Comparison of ENCODE assay signal across 12 mouse cellular contexts in the genomic region with DNA sequence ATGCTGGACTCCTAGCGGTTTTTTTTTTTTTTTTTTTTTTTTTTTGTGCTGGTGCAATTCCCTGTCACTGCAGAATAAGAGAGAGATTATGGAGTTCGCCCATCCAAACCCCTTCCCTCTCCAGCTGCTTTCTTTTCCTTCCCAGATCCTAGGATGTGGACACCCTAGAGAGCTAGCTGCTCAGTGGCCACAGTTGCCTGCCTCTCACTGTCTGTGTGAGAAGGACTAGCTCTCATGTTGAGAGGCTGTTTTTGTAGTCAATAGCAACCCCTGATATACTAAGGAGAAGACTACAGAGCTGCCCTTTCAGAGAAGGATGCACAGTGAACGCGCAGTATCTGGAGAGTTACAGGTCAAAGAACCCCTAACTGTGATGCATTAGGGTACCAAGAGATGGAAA. TPM values are rescaled to one million over a fixed set of nuclear protein-coding genes. Genes with fewer than 3 reads are reported as not detected.
A peak's percentile ranks its signal among the peaks of the same experiment; 100 is the strongest.
DNase-seq lines count a peak whose midpoint lies in the region; ATAC-seq and TF ChIP-seq lines count a peak whose summit lies in the region.
"Not testable (repeated sequence)": the region's sequence is repeated elsewhere in the genome, so short reads cannot be mapped to it uniquely, and the experiment has no call there.
"Had no signal": no experiment of that assay in that cellular context is flagged by ENCODE, and none has a peak within 500 bp of the region (broad histone marks: within the 10 kb centered on the region; RNA-seq: fewer than 3 reads in every experiment).

No protein-coding gene starts in this region.

- peak overlapping the region; percentile 58 for H3K4me2 ChIP-seq in heart, embryonic 12.5 days
- H3K4me2 ChIP-seq in hindbrain, postnatal 0 days (ENCODE audit: low read depth, low read length), result peak overlapping the region; percentile 37; the same call in 1 of the 2 replicates
- H3K4me2 ChIP-seq in liver, postnatal 0 days (ENCODE audit: low read depth, low read length), result peak overlapping the region; percentile 16; the same call in 1 of the 2 replicates
- peak overlapping the region; percentile 20; the same call in 1 of the 2 replicates for H3K4me2 ChIP-seq in midbrain, postnatal 0 days (ENCODE audit: low read depth, low read length, poor library complexity, severe bottlenecking)
- H3K4me2 ChIP-seq in stomach, postnatal 0 days (replicated peaks; ENCODE audit: low read depth), result peak overlapping the region; percentile 32

- H3K27me3 ChIP-seq in forebrain, embryonic 10.5 days (ENCODE audit: poor library complexity, severe bottlenecking); heart, embryonic 12.5 days (replicated peaks); hindbrain, postnatal 0 days (ENCODE audit: insufficient read depth, low read length); limb, embryonic 10.5 days (ENCODE audit: low read depth, poor library complexity, severe bottlenecking); liver, postnatal 0 days (ENCODE audit: insufficient read depth, low read length); midbrain, postnatal 0 days (ENCODE audit: insufficient read depth, low read length); stomach, postnatal 0 days (ENCODE audit: control insufficient read depth, insufficient read depth, low read length): not testable (repeated sequence)

- H3K4me1 ChIP-seq in forebrain, embryonic 10.5 days; heart, embryonic 12.5 days (replicated peaks); hindbrain, postnatal 0 days (ENCODE audit: insufficient read depth, low read length); limb, embryonic 10.5 days; liver, postnatal 0 days (ENCODE audit: insufficient read depth); midbrain, postnatal 0 days (ENCODE audit: insufficient read depth, low read length); stomach, postnatal 0 days (replicated peaks; ENCODE audit: control insufficient read depth, insufficient read depth): not testable (repeated sequence)

- H3K36me3 ChIP-seq in forebrain, embryonic 10.5 days (replicated peaks); heart, embryonic 12.5 days; hindbrain, postnatal 0 days (ENCODE audit: insufficient read depth, low read length); limb, embryonic 10.5 days; liver, postnatal 0 days (replicated peaks; ENCODE audit: insufficient read depth, low read length); midbrain, postnatal 0 days (ENCODE audit: insufficient read depth, low read length); stomach, postnatal 0 days (ENCODE audit: control insufficient read depth, insufficient read depth, low read length): not testable (repeated sequence)

- H3K4me3 ChIP-seq in forebrain, embryonic 10.5 days, result peak overlapping the region; percentile 42
- H3K4me3 ChIP-seq in heart, embryonic 12.5 days, result peak overlapping the region; percentile 37
- H3K4me3 ChIP-seq in hindbrain, postnatal 0 days (ENCODE audit: low read length), result peak overlapping the region; percentile 27
- H3K4me3 ChIP-seq in limb, embryonic 10.5 days, result peak overlapping the region; percentile 42
- not testable (repeated sequence) for H3K4me3 ChIP-seq in liver, postnatal 0 days (ENCODE audit: low read depth, low read length)
- H3K4me3 ChIP-seq in midbrain, postnatal 0 days (ENCODE audit: low read depth, low read length), result peak overlapping the region; percentile 24
- peak overlapping the region; percentile 8; the same call in 1 of the 2 replicates for H3K4me3 ChIP-seq in stomach, postnatal 0 days (ENCODE audit: low read depth, low read length)

- 17% methylated on average over 4 of the region's 4 CpGs for WGBS in forebrain, embryonic 10.5 days
- WGBS in heart, embryonic 12.5 days, result 17% methylated on average over 4 of the region's 4 CpGs
- 23% methylated on average over 4 of the region's 4 CpGs for WGBS in hindbrain, postnatal 0 days
- 16% methylated on average over 3 of the region's 4 CpGs for WGBS in limb, embryonic 10.5 days
- 26% methylated on average over 4 of the region's 4 CpGs for WGBS in liver, postnatal 0 days (ENCODE audit: insufficient replicate concordance)
- 23% methylated on average over 4 of the region's 4 CpGs for WGBS in midbrain, postnatal 0 days
- WGBS in stomach, postnatal 0 days, result 14% methylated on average over 3 of the region's 4 CpGs

- not testable (repeated sequence) for H3K9me3 ChIP-seq in forebrain, embryonic 10.5 days; heart, embryonic 12.5 days (replicated peaks); hindbrain, postnatal 0 days (ENCODE audit: low read length); limb, embryonic 10.5 days (replicated peaks); liver, postnatal 0 days (ENCODE audit: low read length); midbrain, postnatal 0 days (ENCODE audit: low read length); stomach, postnatal 0 days (ENCODE audit: control insufficient read depth, low read length)

- TF ChIP-seq EP300 in liver, postnatal 0 days (IDR thresholded peaks at IDR 0.05; ENCODE audit: low read depth); stomach, postnatal 0 days (optimal IDR thresholded peaks at IDR 0.05): not testable (repeated sequence)

- DNase-seq in cerebellum, adult 18-20 months, result peak; percentile 5 to 30
- DNase-seq in forebrain, embryonic 10.5 days (ENCODE audit: extremely low spot score, low spot score); limb, embryonic 10.5 days (ENCODE audit: low spot score); liver, postnatal 0 days; stomach, postnatal 0 days (ENCODE audit: low spot score): not testable (repeated sequence)
- DNase-seq in hindbrain, postnatal 0 days (ENCODE audit: low spot score), result peak; percentile 4
- DNase-seq in midbrain, postnatal 0 days (ENCODE audit: low spot score), result peak; percentile 1

- TF ChIP-seq CTCF in hindbrain, postnatal 0 days (IDR thresholded peaks at IDR 0.05; ENCODE audit: low read depth); liver, postnatal 0 days (IDR thresholded peaks at IDR 0.05; ENCODE audit: low read depth); midbrain, postnatal 0 days (IDR thresholded peaks at IDR 0.05); stomach, postnatal 0 days (IDR thresholded peaks at IDR 0.05; ENCODE audit: low read depth): not testable (repeated sequence)

- H3K27ac ChIP-seq in forebrain, embryonic 10.5 days, result peak overlapping the region; percentile 79
- not testable (repeated sequence) for H3K27ac ChIP-seq in heart, embryonic 12.5 days (ENCODE audit: poor library complexity, severe bottlenecking); liver, postnatal 0 days (ENCODE audit: low read depth); stomach, postnatal 0 days (replicated peaks)
- H3K27ac ChIP-seq in hindbrain, postnatal 0 days, result peak overlapping the region; percentile 70
- peak overlapping the region; percentile 64 for H3K27ac ChIP-seq in limb, embryonic 10.5 days
- peak overlapping the region; percentile 68; the same call in 1 of the 2 replicates for H3K27ac ChIP-seq in midbrain, postnatal 0 days (ENCODE audit: low read depth, low read length)

- ATAC-seq in heart, embryonic 12.5 days (ENCODE audit: insufficient number of reproducible peaks, low FRiP score); liver, postnatal 0 days; stomach, postnatal 0 days (ENCODE audit: low FRiP score, low TSS enrichment): not testable (repeated sequence)
- peak; percentile 64 for ATAC-seq in hindbrain, postnatal 0 days
- ATAC-seq in midbrain, postnatal 0 days (ENCODE audit: low FRiP score), result peak; percentile 60

- H3K9ac ChIP-seq in heart, embryonic 12.5 days; hindbrain, postnatal 0 days (replicated peaks; ENCODE audit: low read length); liver, postnatal 0 days (replicated peaks); midbrain, postnatal 0 days (replicated peaks; ENCODE audit: low read length, poor library complexity, severe bottlenecking); stomach, postnatal 0 days (ENCODE audit: low read length): not testable (repeated sequence)

RNA-seq across cellular contexts. Expression of a gene that starts 0.5 kb away (rescaled TPM):
- polyA plus RNA-seq in forebrain, embryonic 10.5 days (2016; fragmentation: Nextera tagmentation; extraction: Ambion mirVana), result 38.5 and 42.3 TPM in 2 replicates
- 70.1 and 72.6 TPM in 2 replicates for polyA plus RNA-seq in heart, embryonic 12.5 days (2016; fragmentation: Nextera tagmentation; extraction: Ambion mirVana)
- 350 and 410 TPM in 2 replicates for total RNA-seq in hindbrain, postnatal 0 days (2014; rRNA removed)
- 232 and 242 TPM in 2 replicates for polyA plus RNA-seq in hindbrain, postnatal 0 days (2015; fragmentation: Nextera tagmentation; extraction: Ambion mirVana)
- 42.8 and 44.0 TPM in 2 replicates for polyA plus RNA-seq in limb, embryonic 10.5 days (2016; fragmentation: Nextera tagmentation; extraction: Ambion mirVana)
- polyA plus RNA-seq in liver, postnatal 0 days (2015; fragmentation: Nextera tagmentation; extraction: Ambion mirVana), result 9.3 and 10.2 TPM in 2 replicates
- total RNA-seq in midbrain, postnatal 0 days (2014; rRNA removed), result 323 and 356 TPM in 2 replicates
- polyA plus RNA-seq in midbrain, postnatal 0 days (2015; fragmentation: Nextera tagmentation; extraction: Ambion mirVana), result 268 and 275 TPM in 2 replicates
- 37.0 and 41.6 TPM in 2 replicates for polyA plus RNA-seq in stomach, postnatal 0 days (2015; fragmentation: Nextera tagmentation; extraction: Ambion mirVana)

RNA-seq across cellular contexts. Expression of a gene that starts 27.2 kb away (rescaled TPM):
- 39.4 and 41.0 TPM in 2 replicates for polyA plus RNA-seq in forebrain, embryonic 10.5 days (2016; fragmentation: Nextera tagmentation; extraction: Ambion mirVana)
- 93.5 and 98.2 TPM in 2 replicates for polyA plus RNA-seq in heart, embryonic 12.5 days (2016; fragmentation: Nextera tagmentation; extraction: Ambion mirVana)
- 254 and 270 TPM in 2 replicates for total RNA-seq in hindbrain, postnatal 0 days (2014; rRNA removed)
- 284 and 285 TPM in 2 replicates for polyA plus RNA-seq in hindbrain, postnatal 0 days (2015; fragmentation: Nextera tagmentation; extraction: Ambion mirVana)
- polyA plus RNA-seq in limb, embryonic 10.5 days (2016; fragmentation: Nextera tagmentation; extraction: Ambion mirVana), result 35.4 and 44.4 TPM in 2 replicates
- polyA plus RNA-seq in liver, postnatal 0 days (2015; fragmentation: Nextera tagmentation; extraction: Ambion mirVana), result 9.1 and 9.4 TPM in 2 replicates
- total RNA-seq in midbrain, postnatal 0 days (2014; rRNA removed), result 222 and 307 TPM in 2 replicates
- polyA plus RNA-seq in midbrain, postnatal 0 days (2015; fragmentation: Nextera tagmentation; extraction: Ambion mirVana), result 313 and 323 TPM in 2 replicates
- polyA plus RNA-seq in stomach, postnatal 0 days (2015; fragmentation: Nextera tagmentation; extraction: Ambion mirVana), result 43.9 and 47.6 TPM in 2 replicates

RNA-seq across cellular contexts. Expression of a gene that starts 53.9 kb away (rescaled TPM):
- 0.22 and 0.42 TPM in 2 replicates for polyA plus RNA-seq in forebrain, embryonic 10.5 days (2016; fragmentation: Nextera tagmentation; extraction: Ambion mirVana)
- polyA plus RNA-seq in heart, embryonic 12.5 days (2016; fragmentation: Nextera tagmentation; extraction: Ambion mirVana), result 0.27 and 0.48 TPM in 2 replicates
- not detected in 2 replicates for total RNA-seq in hindbrain, postnatal 0 days (2014; rRNA removed)
- polyA plus RNA-seq in hindbrain, postnatal 0 days (2015; fragmentation: Nextera tagmentation; extraction: Ambion mirVana), result 0.55 and 0.66 TPM in 2 replicates
- 0.26 TPM in 1 of 2 replicates, not detected in the other for polyA plus RNA-seq in limb, embryonic 10.5 days (2016; fragmentation: Nextera tagmentation; extraction: Ambion mirVana)
- polyA plus RNA-seq in liver, postnatal 0 days (2015; fragmentation: Nextera tagmentation; extraction: Ambion mirVana), result 0.12 and 0.24 TPM in 2 replicates
- 0.38 TPM in 1 of 2 replicates, not detected in the other for total RNA-seq in midbrain, postnatal 0 days (2014; rRNA removed)
- polyA plus RNA-seq in midbrain, postnatal 0 days (2015; fragmentation: Nextera tagmentation; extraction: Ambion mirVana), result 0.45 and 0.49 TPM in 2 replicates
- polyA plus RNA-seq in stomach, postnatal 0 days (2015; fragmentation: Nextera tagmentation; extraction: Ambion mirVana), result 0.06 and 0.08 TPM in 2 replicates
- total RNA-seq: adrenal gland, postnatal 14 days; gastrocnemius, postnatal 14 days; heart, postnatal 36 days had no signal
- polyA plus RNA-seq: erythroblast, embryonic 14.5 days had no signal
